Mouse (Mus musculus) limb, embryonic 14.5 days (tissue): Measurements from ENCODE around the gene Unc79. TPM values are rescaled to one million over a fixed set of nuclear protein-coding genes. Genes with fewer than 3 reads are reported as not detected.

Experiments used
- ATAC-seq: fragments of 200-750 bp; cut with Nextera tagmentation; 2 replicates; pipeline ENCODE4 v1.8.0; 2017; ENCODE audit warnings: low read depth, moderate number of reproducible peaks, moderate TSS enrichment; ENCODE audit not compliant: low FRiP score
- DNase-seq: peaks from one replicate; pipeline ENCODE4 v3.0.0-alpha.2; 2015; ENCODE audit warnings: low spot score
- H3K27ac ChIP-seq: fragments of 300-500 bp; sonication (generic); replicated peaks from 2 replicates; pipeline ENCODE4 v1.5.1; 2014; ENCODE audit warnings: low read depth, mild to moderate bottlenecking, low read length, moderate library complexity, mixed read lengths
- H3K27me3 ChIP-seq: fragments of 300-500 bp; sonication (generic); 2 replicates; pipeline ENCODE4 v1.6.1; 2014; ENCODE audit warnings: low read length, mixed read lengths; ENCODE audit not compliant: control insufficient read depth, insufficient read depth
- H3K36me3 ChIP-seq: fragments of 300-500 bp; sonication (generic); 2 replicates; pipeline ENCODE4 v1.6.1; 2014; ENCODE audit warnings: mild to moderate bottlenecking, low read length, moderate library complexity, mixed read lengths; ENCODE audit not compliant: control insufficient read depth, insufficient read depth
- H3K4me1 ChIP-seq: fragments of 300-500 bp; sonication (generic); 2 replicates; pipeline ENCODE4 v1.6.1; 2014; ENCODE audit warnings: antibody characterized with exemption, low read length, mixed read lengths; ENCODE audit not compliant: control insufficient read depth, insufficient read depth
- H3K4me2 ChIP-seq: fragments of 300-500 bp; sonication (generic); replicated peaks from 2 replicates; pipeline ENCODE4 v1.6.1; 2014; ENCODE audit warnings: low read depth, mild to moderate bottlenecking, low read length, moderate library complexity; ENCODE audit not compliant: severe bottlenecking
- H3K4me3 ChIP-seq: fragments of 300-500 bp; sonication (generic); replicated peaks from 2 replicates; pipeline ENCODE4 v1.5.1; 2014; ENCODE audit warnings: low read length
- H3K9ac ChIP-seq: fragments of 300-500 bp; sonication (generic); 2 replicates; pipeline ENCODE4 v1.6.1; 2014; ENCODE audit warnings: mild to moderate bottlenecking, low read depth, low read length, moderate library complexity; ENCODE audit not compliant: severe bottlenecking
- H3K9me3 ChIP-seq: fragments of 300-500 bp; sonication (generic); 2 replicates; pipeline ENCODE4 v1.6.1; 2016; ENCODE audit warnings: low read length; ENCODE audit not compliant: control insufficient read depth
- POLR2A ChIP-seq: fragments of 200-500 bp; IDR thresholded peaks from 2 replicates; pipeline ENCODE4 v1.8.0; 2012; ENCODE audit warnings: inconsistent platforms, mild to moderate bottlenecking, moderate library complexity, borderline replicate concordance; ENCODE audit not compliant: insufficient read depth, insufficient read length; ENCODE audit errors: extremely low read depth
- WGBS: fragments of 180-500 bp; shearing (Covaris S2); extraction: QIAGEN DNeasy Blood & Tissue Kit; methylation state at CpG from one replicate; pipeline ENCODE4 v1.1.7; 2014; 5-methylcytosine and 5-hydroxymethylcytosine counted together
- polyA plus RNA-seq, 2 experiments: library from polyadenylated mRNA; depleted of rRNA in 1 of 2; stranded (reverse) in 1 of 2; unstranded in 1 of 2; fragments of >200 nt; fragmentation: Nextera tagmentation in 1 of 2; extraction: Ambion mirVana in 1 of 2; gene quantifications; 2 replicates each; pipeline versions ENCODE4 v1.2.1 to v1.2.3; 2012 to 2014

Gene Unc79
- polyA plus RNA-seq, 2 experiments: 0.04 to 0.45 TPM

DNA sequence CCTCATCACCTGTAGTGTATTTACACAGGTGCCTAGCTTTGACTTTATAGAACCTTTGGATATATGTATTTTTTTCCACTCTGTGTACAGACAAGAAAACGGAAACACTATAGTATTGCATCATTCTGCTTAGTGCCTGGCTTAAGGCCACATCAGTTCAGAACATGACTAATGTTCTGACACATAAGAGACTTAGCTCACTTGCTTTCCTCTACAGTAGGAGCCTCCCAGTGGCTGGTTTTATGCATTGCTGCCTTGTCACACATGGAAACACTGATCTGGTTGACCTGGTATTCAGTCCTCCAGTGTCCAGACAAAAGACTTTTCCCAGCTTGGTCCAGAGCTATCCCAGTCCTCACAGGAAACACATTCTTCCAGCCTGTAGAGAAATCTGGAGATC is 150.5 kb downstream of the Unc79 start:
- no peaks in the 10 kb centered on the region for H3K27me3 ChIP-seq
- WGBS: 45% methylated on average over 1 of the region's 1 CpGs
- ATAC-seq (peak; percentile 37; the same call in 1 of the 2 replicates), DNase-seq (peak; percentile 31)
- H3K36me3 ChIP-seq: no peaks in the 10 kb centered on the region
- H3K4me3 ChIP-seq: no peak overlapping the region
- H3K9me3 ChIP-seq: no peaks in the 10 kb centered on the region
- H3K4me1 ChIP-seq: no peaks in the 10 kb centered on the region
- H3K4me2 ChIP-seq: no peak overlapping the region
- H3K27ac ChIP-seq: no peak overlapping the region
- no peak for TF ChIP-seq POLR2A
- no peak overlapping the region for H3K9ac ChIP-seq

GRCm38 (mm10) chr12:103100088-103100487 is 151.4 kb downstream of the Unc79 start:
- Histone ChIP-seq H3K4me1 (no peaks in the 10 kb centered on the region), H3K9me3 (no peaks in the 10 kb centered on the region), H3K4me2 (no peak overlapping the region), H3K27ac (no peak overlapping the region), H3K27me3 (no peaks in the 10 kb centered on the region), H3K4me3 (no peak overlapping the region), H3K36me3 (no peaks in the 10 kb centered on the region), H3K9ac (no peak overlapping the region)
- DNase-seq (no peak), ATAC-seq (no peak)
- 72% methylated on average over 5 of the region's 5 CpGs for WGBS
- no peak for TF ChIP-seq POLR2A

GRCm38 (mm10) chr12:103103041-103103440 is 154.4 kb downstream of the Unc79 start:
- WGBS: 47% methylated on average over 2 of the region's 2 CpGs

GRCm38 (mm10) chr12:103103601-103104000 is 154.9 kb downstream of the Unc79 start:
- Histone ChIP-seq H3K9me3 (no peaks in the 10 kb centered on the region), H3K4me2 (no peak overlapping the region), H3K36me3 (no peaks in the 10 kb centered on the region), H3K27me3 (no peaks in the 10 kb centered on the region), H3K4me1 (no peaks in the 10 kb centered on the region), H3K27ac (no peak overlapping the region), H3K4me3 (no peak overlapping the region), H3K9ac (no peak overlapping the region)
- 20% methylated on average over 5 of the region's 5 CpGs for WGBS
- ATAC-seq (no peak), DNase-seq (no peak)
- TF ChIP-seq POLR2A: no peak

More at GRCm38 (mm10) chr12:103103041-103103440, 154.4 kb downstream of the Unc79 start:
- Histone ChIP-seq H3K9ac (no peak overlapping the region), H3K4me1 (no peaks in the 10 kb centered on the region), H3K27me3 (no peaks in the 10 kb centered on the region), H3K27ac (no peak overlapping the region), H3K4me2 (no peak overlapping the region), H3K36me3 (no peaks in the 10 kb centered on the region), H3K4me3 (no peak overlapping the region), H3K9me3 (no peaks in the 10 kb centered on the region)
- no peak for ATAC-seq
- DNase-seq: no peak
- TF ChIP-seq POLR2A: no peak

GRCm38 (mm10) chr12:103109301-103109700 is 160.6 kb downstream of the Unc79 start:
- 88% methylated on average over 7 of the region's 7 CpGs for WGBS
- ATAC-seq: no peak

DNA sequence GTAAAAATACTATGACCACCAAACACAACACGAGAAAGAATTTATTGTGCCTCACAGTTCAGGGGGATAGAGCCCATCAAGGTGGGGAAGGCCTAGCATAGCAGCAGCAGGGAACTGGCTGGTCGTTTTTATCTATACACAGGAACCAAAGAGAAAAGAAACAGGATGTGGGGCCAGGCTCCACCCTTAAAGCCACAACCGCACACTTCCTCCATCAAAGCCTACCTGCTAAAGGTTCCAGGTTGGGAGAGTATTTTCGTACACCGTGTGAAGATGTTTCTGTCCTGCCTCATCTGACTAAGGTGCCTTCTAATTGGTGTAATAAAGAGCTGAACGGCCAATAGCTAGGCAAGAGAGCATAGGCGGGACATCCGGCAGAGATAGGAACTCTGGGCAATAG is 168.0 kb downstream of the Unc79 start:
- no peaks in the 10 kb centered on the region for H3K27me3 ChIP-seq
- no peak for ATAC-seq
- H3K4me1 ChIP-seq: no peaks in the 10 kb centered on the region
- no peak overlapping the region for H3K27ac ChIP-seq
- WGBS: 84% methylated on average over 8 of the region's 8 CpGs
- H3K9ac ChIP-seq: no peak overlapping the region
- no peak for DNase-seq
- H3K9me3 ChIP-seq: no peaks in the 10 kb centered on the region
- H3K4me2 ChIP-seq: no peak overlapping the region
- H3K36me3 ChIP-seq: no peaks in the 10 kb centered on the region
- no peak for TF ChIP-seq POLR2A
- H3K4me3 ChIP-seq: no peak overlapping the region

More at GRCm38 (mm10) chr12:103109301-103109700, 160.6 kb downstream of the Unc79 start:
- no peak overlapping the region for H3K27ac ChIP-seq
- no peak overlapping the region for H3K4me3 ChIP-seq
- no peaks in the 10 kb centered on the region for H3K27me3 ChIP-seq
- no peaks in the 10 kb centered on the region for H3K36me3 ChIP-seq
- H3K9ac ChIP-seq: no peak overlapping the region
- H3K9me3 ChIP-seq: no peaks in the 10 kb centered on the region
- H3K4me2 ChIP-seq: no peak overlapping the region
- no peaks in the 10 kb centered on the region for H3K4me1 ChIP-seq
- DNase-seq: no peak
- no peak for TF ChIP-seq POLR2A
